Mouse (Mus musculus) hindbrain, embryonic 13.5 days (tissue): Measurements from ENCODE around the gene Sfmbt2. TPM values are rescaled to one million over a fixed set of nuclear protein-coding genes. Genes with fewer than 3 reads are reported as not detected.

ENCODE experiments used
- ATAC-seq: fragments of 200-750 bp; cut with Nextera tagmentation; 2 replicates; pipeline ENCODE4 v1.8.0; 2017; ENCODE audit warnings: moderate TSS enrichment; ENCODE audit not compliant: low FRiP score
- H3K27ac ChIP-seq: fragments of 300-500 bp; sonication (generic); 2 replicates; pipeline ENCODE4 v1.5.1; 2015; ENCODE audit warnings: inconsistent platforms, mild to moderate bottlenecking, moderate library complexity
- H3K27me3 ChIP-seq: fragments of 300-500 bp; sonication (generic); 2 replicates; pipeline ENCODE4 v1.6.1; 2015; ENCODE audit warnings: mild to moderate bottlenecking, inconsistent platforms
- H3K36me3 ChIP-seq: fragments of 300-500 bp; sonication (generic); 2 replicates; pipeline ENCODE4 v1.6.1; 2015; ENCODE audit warnings: mild to moderate bottlenecking, inconsistent platforms
- H3K4me1 ChIP-seq: fragments of 300-500 bp; sonication (generic); replicated peaks from 2 replicates; pipeline ENCODE4 v1.6.1; 2015; ENCODE audit warnings: inconsistent platforms
- H3K4me2 ChIP-seq: fragments of 300-500 bp; sonication (generic); 2 replicates; pipeline ENCODE4 v1.6.1; 2015; ENCODE audit warnings: inconsistent platforms, mild to moderate bottlenecking, moderate library complexity
- H3K4me3 ChIP-seq: fragments of 300-500 bp; sonication (generic); 2 replicates; pipeline ENCODE4 v1.5.1; 2015; ENCODE audit warnings: mild to moderate bottlenecking, inconsistent platforms
- H3K9ac ChIP-seq: fragments of 300-500 bp; sonication (generic); 2 replicates; pipeline ENCODE4 v1.6.1; 2015; ENCODE audit warnings: mild to moderate bottlenecking, inconsistent platforms
- H3K9me3 ChIP-seq: fragments of 300-500 bp; sonication (generic); 2 replicates; pipeline ENCODE4 v1.6.1; 2016; ENCODE audit warnings: inconsistent platforms
- WGBS: fragments of 180-500 bp; shearing (Covaris S2); methylation state at CpG from one replicate; pipeline ENCODE4 v1.1.7; 2015; 5-methylcytosine and 5-hydroxymethylcytosine counted together
- microRNA counts: library from miRNA; unstranded; fragments of <30 nt; microRNA quantifications from one replicate; lab custom pipeline; 2016
- microRNA-seq: library from miRNA; unstranded; fragments of <30 nt; microRNA quantifications from one replicate; pipeline ENCODE4, GENCODE M21; 2016
- polyA plus RNA-seq: library from polyadenylated mRNA; unstranded; fragments of >200 nt; fragmentation: Nextera tagmentation; extraction: Ambion mirVana; gene quantifications from 2 replicates; pipeline ENCODE4 v1.2.1, GENCODE M21; 2015

Gene Sfmbt2
- polyA plus RNA-seq, 1 experiment from 2014 or later: 4.6 TPM

- 85% methylated on average over 3 of the region's 3 CpGs for WGBS
- no peak overlapping the region for H3K4me2 ChIP-seq
- H3K27me3 ChIP-seq: no peaks in the 10 kb centered on the region
- H3K36me3 ChIP-seq: no peaks in the 10 kb centered on the region
- no peaks in the 10 kb centered on the region for H3K4me1 ChIP-seq
- no peak for ATAC-seq
- no peak overlapping the region for H3K27ac ChIP-seq
- no peak overlapping the region for H3K9ac ChIP-seq
- H3K4me3 ChIP-seq: no peak overlapping the region
- H3K9me3 ChIP-seq: no peaks in the 10 kb centered on the region
Measured at GRCm38 (mm10) chr2:10575962-10576740, 205.8 kb downstream of the Sfmbt2 start.

GRCm38 (mm10) chr2:10582673-10583072 lies 212.4 kb downstream of the Sfmbt2 start:
- Histone ChIP-seq H3K4me1 (no peaks in the 10 kb centered on the region), H3K9me3 (no peaks in the 10 kb centered on the region)
- WGBS: 68% methylated on average over 4 of the region's 4 CpGs

GRCm38 (mm10) chr2:10583103-10583502 lies 212.8 kb downstream of the Sfmbt2 start:
- no peaks in the 10 kb centered on the region for H3K27me3 ChIP-seq
- no peaks in the 10 kb centered on the region for H3K36me3 ChIP-seq
- H3K9ac ChIP-seq: no peak overlapping the region
- no peak overlapping the region for H3K4me2 ChIP-seq
- no peaks in the 10 kb centered on the region for H3K9me3 ChIP-seq
- ATAC-seq: no peak
- WGBS: 75% methylated on average over 5 of the region's 5 CpGs
- no peak overlapping the region for H3K4me3 ChIP-seq
- H3K27ac ChIP-seq: no peak overlapping the region
- H3K4me1 ChIP-seq: no peaks in the 10 kb centered on the region

More at GRCm38 (mm10) chr2:10582673-10583072, 212.4 kb downstream of the Sfmbt2 start:
- H3K36me3 ChIP-seq: no peaks in the 10 kb centered on the region
- H3K27me3 ChIP-seq: no peaks in the 10 kb centered on the region
- H3K4me2 ChIP-seq: no peak overlapping the region
- no peak for ATAC-seq
- H3K27ac ChIP-seq: no peak overlapping the region
- no peak overlapping the region for H3K9ac ChIP-seq
- no peak overlapping the region for H3K4me3 ChIP-seq

GRCm38 (mm10) chr2:10591310-10591709 lies 221.0 kb downstream of the Sfmbt2 start:
- ATAC-seq: no peak
- WGBS: 88% methylated on average over 5 of the region's 5 CpGs
- no peak overlapping the region for H3K9ac ChIP-seq
- no peaks in the 10 kb centered on the region for H3K9me3 ChIP-seq
- no peaks in the 10 kb centered on the region for H3K27me3 ChIP-seq
- no peak overlapping the region for H3K27ac ChIP-seq
- H3K4me2 ChIP-seq: no peak overlapping the region
- no peak overlapping the region for H3K4me3 ChIP-seq
- H3K4me1 ChIP-seq: no peaks in the 10 kb centered on the region
- no peaks in the 10 kb centered on the region for H3K36me3 ChIP-seq

GRCm38 (mm10) chr2:10615500-10615899 lies 245.2 kb downstream of the Sfmbt2 start:
- Histone ChIP-seq H3K4me1 (no peaks in the 10 kb centered on the region), H3K4me3 (no peak overlapping the region), H3K9me3 (no peaks in the 10 kb centered on the region), H3K27me3 (no peaks in the 10 kb centered on the region), H3K4me2 (no peak overlapping the region), H3K27ac (no peak overlapping the region), H3K9ac (no peak overlapping the region), H3K36me3 (no peaks in the 10 kb centered on the region)
- ATAC-seq: no peak
- 77% methylated on average over 2 of the region's 2 CpGs for WGBS

MicroRNAs encoded within 50 kb of the gene (microRNA counts, 519-probe panel; counts per million panel counts)
- 51.3 counts per million for microRNA mmu-miR-297a+mmu-miR-466f+mmu-miR-669b (lab: Ali Mortazavi, UCI)
- 51.3 counts per million for microRNA mmu-miR-297b-3p (lab: Ali Mortazavi, UCI)
- 51.3 counts per million for microRNA mmu-miR-297b-5p (lab: Ali Mortazavi, UCI)
- microRNA mmu-miR-297c (lab: Ali Mortazavi, UCI): 51.3 counts per million
- 3,906 counts per million, percentile 59 among the panel's probes with 10 or more counts for microRNA mmu-miR-466a-3p+mmu-miR-466b-3-3p (lab: Ali Mortazavi, UCI)
- 51.3 counts per million for microRNA mmu-miR-466a-5p+mmu-miR-466e-5p (lab: Ali Mortazavi, UCI)
- microRNA mmu-miR-466c-5p (lab: Ali Mortazavi, UCI): 2,043 counts per million, percentile 12 among the panel's probes with 10 or more counts
- 2,547 counts per million, percentile 22 among the panel's probes with 10 or more counts for microRNA mmu-miR-466d-3p (lab: Ali Mortazavi, UCI)
- microRNA mmu-miR-466d-5p (lab: Ali Mortazavi, UCI): 51.3 counts per million
- microRNA mmu-miR-466f-5p (lab: Ali Mortazavi, UCI): 51.3 counts per million
- microRNA mmu-miR-466g (lab: Ali Mortazavi, UCI): 3,778 counts per million, percentile 55 among the panel's probes with 10 or more counts
- microRNA mmu-miR-466h (lab: Ali Mortazavi, UCI): 51.3 counts per million
- 51.3 counts per million for microRNA mmu-miR-466l (lab: Ali Mortazavi, UCI)
- microRNA mmu-miR-467a (lab: Ali Mortazavi, UCI): 2,342 counts per million, percentile 19 among the panel's probes with 10 or more counts
- microRNA mmu-miR-467b (lab: Ali Mortazavi, UCI): 51.3 counts per million
- 2,470 counts per million, percentile 21 among the panel's probes with 10 or more counts for microRNA mmu-miR-467c (lab: Ali Mortazavi, UCI)
- microRNA mmu-miR-467d (lab: Ali Mortazavi, UCI): 51.3 counts per million
- microRNA mmu-miR-467e (lab: Ali Mortazavi, UCI): 2,231 counts per million, percentile 16 among the panel's probes with 10 or more counts
- microRNA mmu-miR-669a (lab: Ali Mortazavi, UCI): 3,624 counts per million, percentile 49 among the panel's probes with 10 or more counts
- microRNA mmu-miR-669e (lab: Ali Mortazavi, UCI): 51.3 counts per million
- 4,205 counts per million, percentile 68 among the panel's probes with 10 or more counts for microRNA mmu-miR-669f (lab: Ali Mortazavi, UCI)
- 51.3 counts per million for microRNA mmu-miR-669g (lab: Ali Mortazavi, UCI)
- 51.3 counts per million for microRNA mmu-miR-669h-5p (lab: Ali Mortazavi, UCI)
- 51.3 counts per million for microRNA mmu-miR-669i (lab: Ali Mortazavi, UCI)
- 2,931 counts per million, percentile 30 among the panel's probes with 10 or more counts for microRNA mmu-miR-669j (lab: Ali Mortazavi, UCI)
- 51.3 counts per million for microRNA mmu-miR-669m (lab: Ali Mortazavi, UCI)
- microRNA mmu-miR-669o (lab: Ali Mortazavi, UCI): 2,248 counts per million, percentile 16 among the panel's probes with 10 or more counts

Small RNA genes within 50 kb of the gene (microRNA-seq; reads per million reads assigned to microRNA genes)
- gene Gm22051 (not detected), gene Gm22072 (1.4 reads per million), gene Gm22091 (not detected), gene Gm22166 (not detected), gene Gm22239 (not detected), gene Gm22626 (not detected), gene Gm22635 (not detected), gene Gm22677 (not detected), gene Gm22678 (not detected), gene Gm22775 (not detected), gene Gm22925 (0.93 reads per million), gene Gm23108 (not detected), gene Gm23288 (not detected), gene Gm23542 (not detected), gene Gm23569 (not detected), gene Gm23571 (not detected), gene Gm23578 (not detected), gene Gm23651 (not detected), gene Gm23988 (not detected), gene Gm24028 (not detected), gene Gm24167 (not detected), gene Gm24315 (not detected), gene Gm24342 (not detected), gene Gm24488 (not detected), gene Gm24640 (not detected), gene Gm24673 (not detected), gene Gm24761 (not detected), gene Gm24806 (not detected), gene Gm25022 (not detected), gene Gm25158 (not detected), gene Gm25263 (1.2 reads per million), gene Gm25285 (not detected), gene Gm25316 (not detected), gene Gm25451 (not detected), gene Gm25673 (not detected), gene Gm25680 (not detected), gene Gm25701 (not detected), gene Gm25753 (not detected), gene Gm25943 (not detected), gene Gm26060 (not detected), gene Gm26073 (not detected), gene Gm26092 (not detected), gene Gm26156 (not detected), gene Gm26229 (not detected), gene Gm26398 (not detected), gene Gm26426 (not detected), gene Gm26431 (not detected), gene Gm26491 (not detected), gene Mir297a-2 (5.4 reads per million, percentile 16 among the genes with 10 or more reads in this experiment), gene Mir297a-3 (not detected), gene Mir297a-4 (not detected), gene Mir297b (0.93 reads per million), gene Mir297c (not detected), gene Mir466 (not detected), gene Mir466b-1 (not detected), gene Mir466b-2 (not detected), gene Mir466b-3 (not detected), gene Mir466b-4 (not detected), gene Mir466b-5 (not detected), gene Mir466b-6 (not detected), gene Mir466b-7 (not detected), gene Mir466b-8 (not detected), gene Mir466c-1 (not detected), gene Mir466c-2 (not detected), gene Mir466d (not detected), gene Mir466e (not detected), gene Mir466f-1 (not detected), gene Mir466f-2 (not detected), gene Mir466f-3 (not detected), gene Mir466g (not detected), gene Mir466h (0.93 reads per million), gene Mir466l (not detected), gene Mir466m (not detected), gene Mir466n (31.2 reads per million, percentile 35 among the genes with 10 or more reads in this experiment), gene Mir466o (1.6 reads per million), gene Mir466p (0.70 reads per million), gene Mir467a-1 (not detected), gene Mir467a-10 (not detected), gene Mir467a-2 (not detected), gene Mir467a-3 (not detected), gene Mir467a-4 (not detected), gene Mir467a-5 (not detected), gene Mir467a-6 (not detected), gene Mir467a-7 (not detected), gene Mir467a-8 (not detected), gene Mir467a-9 (not detected), gene Mir467b (0.93 reads per million), gene Mir467c (1,689 reads per million, percentile 81 among the genes with 10 or more reads in this experiment), gene Mir467d (1,106 reads per million, percentile 78 among the genes with 10 or more reads in this experiment), gene Mir467e (1,341 reads per million, percentile 79 among the genes with 10 or more reads in this experiment), gene Mir669a-1 (not detected), gene Mir669a-10 (not detected), gene Mir669a-11 (not detected), gene Mir669a-12 (not detected), gene Mir669a-2 (not detected), gene Mir669a-3 (not detected), gene Mir669a-4 (not detected), gene Mir669a-5 (not detected), gene Mir669a-6 (not detected), gene Mir669a-7 (not detected), gene Mir669a-8 (not detected), gene Mir669a-9 (not detected), gene Mir669b (not detected), gene Mir669c (121 reads per million, percentile 53 among the genes with 10 or more reads in this experiment), gene Mir669d (not detected), gene Mir669d-2 (not detected), gene Mir669e (26.1 reads per million, percentile 33 among the genes with 10 or more reads in this experiment), gene Mir669f (0.70 reads per million), gene Mir669g (not detected), gene Mir669h (7.9 reads per million, percentile 21 among the genes with 10 or more reads in this experiment), gene Mir669i (not detected), gene Mir669j (not detected), gene Mir669k (not detected), gene Mir669l (296 reads per million, percentile 62 among the genes with 10 or more reads in this experiment), gene Mir669m-1 (not detected), gene Mir669m-2 (not detected), gene Mir669o (449 reads per million, percentile 68 among the genes with 10 or more reads in this experiment), gene Mir669p-1 (not detected), gene Mir669p-2 (not detected)

Other genes with a start within 250 kb of the Sfmbt2 start
- 1.5 and 1.7 TPM in 2 replicates for gene Itih2, start 239.1 kb upstream of the Sfmbt2 start, polyA plus RNA-seq
- 7.2 and 7.6 TPM in 2 replicates for gene Itih5, start 216.9 kb upstream of the Sfmbt2 start, polyA plus RNA-seq